Mouse (Mus musculus): ENCODE measurements at regions not wholly inside any gene's neighbourhood (a gene's known extent, or its start where the extent isn't known, plus 50 kb on each side); places are given as distances from the start of the nearest gene placed in this dataset.

- in situ Hi-C loops (cut with MboI, MseI) = no loop called here
Observed at GRCm38 (mm10) chr12:98337644-98338043, 69.2 kb downstream of the Gpr65 start.

GRCm38 (mm10) chr12:98339536-98339935 lies 71.1 kb downstream of the Gpr65 start:
- in situ Hi-C loops (cut with MboI, MseI) = no loop called here

- in situ Hi-C loops (cut with MboI, MseI) = loop anchor here (10.0 kb wide), 1 partner anchor 127 kb away; no protein-coding TSS in a partner anchor
Observed at GRCm38 (mm10) chr12:98342158-98342557, 73.7 kb downstream of the Gpr65 start.

GRCm38 (mm10) chr12:98343653-98344052 lies 75.2 kb downstream of the Gpr65 start:
- in situ Hi-C loops (cut with MboI, MseI) = loop anchor here (10.0 kb wide), 1 partner anchor 129 kb away; no protein-coding TSS in a partner anchor

GRCm38 (mm10) chr12:98347056-98347455 lies 78.6 kb downstream of the Gpr65 start:
- in situ Hi-C loops (cut with MboI, MseI) = loop anchor here (5.0 to 10.0 kb wide), 2 partner anchors 75 to 132 kb away; no protein-coding TSS in a partner anchor

- in situ Hi-C loops (cut with MboI, MseI) = loop anchor here (5.0 to 10.0 kb wide), 2 partner anchors 75 to 133 kb away; no protein-coding TSS in a partner anchor
Observed at GRCm38 (mm10) chr12:98347550-98348318, 79.3 kb downstream of the Gpr65 start.

GRCm38 (mm10) chr12:98349864-98350643 lies 81.6 kb downstream of the Gpr65 start:
- in situ Hi-C loops (cut with MboI, MseI) = loop anchor here (5.0 to 10.0 kb wide), 2 partner anchors 78 to 135 kb away; no protein-coding TSS in a partner anchor

- in situ Hi-C loops (cut with MboI, MseI) = no loop called here
Observed at GRCm38 (mm10) chr12:98352401-98352800, 84.0 kb downstream of the Gpr65 start.

GRCm38 (mm10) chr12:98354545-98354944 lies 86.1 kb downstream of the Gpr65 start:
- in situ Hi-C loops (cut with MboI, MseI) = no loop called here

GRCm38 (mm10) chr12:98367583-98367982 lies 99.1 kb downstream of the Gpr65 start:
- in situ Hi-C loops (cut with MboI, MseI) = no loop called here

- in situ Hi-C loops (cut with MboI, MseI) = loop anchor here (5.0 kb wide), 1 partner anchor 67 kb away; no protein-coding TSS in a partner anchor
Observed at GRCm38 (mm10) chr12:98370771-98371170, 102.3 kb downstream of the Gpr65 start.

- in situ Hi-C loops (cut with MboI, MseI) = loop anchor here (25.0 kb wide), 1 partner anchor 1263 kb away; no protein-coding TSS in a partner anchor
Observed at GRCm38 (mm10) chr12:98375214-98375910, 106.9 kb downstream of the Gpr65 start.
